Mouse (Mus musculus) hematopoietic multipotent progenitor cell, adult 10-12 weeks (in vitro differentiated cells): ENCODE data around the gene Josd1. TPM values are rescaled to one million over a fixed set of nuclear protein-coding genes. Genes with fewer than 3 reads are reported as not detected.

Source experiments
- polyA plus RNA-seq: library from polyadenylated mRNA; stranded (reverse); fragments of >175 nt; gene quantifications from 2 replicates; pipeline ENCODE4 v1.2.3, GENCODE M21; 2012; ENCODE audit warnings: low replicate concordance

Gene Josd1
- polyA plus RNA-seq, result 11.0 and 24.6 TPM in 2 replicates

DNA sequence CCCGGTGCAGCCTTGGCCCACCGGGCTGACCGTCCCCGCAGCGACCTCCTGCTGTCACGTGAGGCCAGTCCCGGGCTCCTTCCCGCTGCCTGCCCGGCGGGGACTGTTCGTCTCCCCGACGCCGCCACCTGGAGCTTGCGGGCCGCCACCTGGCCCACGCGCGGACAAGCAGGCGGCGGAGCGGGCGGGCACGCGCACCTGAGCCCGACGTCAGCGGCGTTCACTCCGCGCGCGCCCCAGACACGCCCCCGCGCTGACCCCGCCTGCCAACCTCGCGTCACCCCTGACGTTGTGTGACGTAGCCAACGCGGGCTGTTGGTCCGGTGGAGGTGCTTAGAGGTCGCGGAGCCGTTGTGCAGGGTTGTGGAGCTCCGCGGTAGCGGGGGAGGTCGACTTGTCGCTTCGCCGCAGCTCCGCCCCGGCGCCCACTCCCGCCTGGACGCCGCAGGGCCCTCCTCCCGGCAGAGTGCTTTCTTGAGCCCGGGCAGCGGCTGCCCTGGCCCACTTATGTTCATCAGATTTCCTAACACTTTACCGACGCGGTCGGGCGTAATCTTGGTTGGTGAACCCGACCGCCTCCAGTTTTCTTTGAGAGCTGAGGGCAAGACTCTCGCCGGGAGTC is at the start of gene Josd1:
TSS of gene Josd1 (minus strand) at position 274 of the 622 bp plus-strand sequence.

GRCm38 (mm10) chr15:79690426-79691022 is 2.8 kb upstream of the Josd1 start, which contains the start of gene Gtpbp1:
Gtpbp1 (plus strand) TSS chr15:79690845.

GRCm38 (mm10) chr15:79670249-79670971 is 17.3 kb downstream of the Josd1 start, which contains the start of gene Tomm22:
Tomm22 (plus strand) TSS chr15:79670861.

GRCm38 (mm10) chr15:79658531-79659375 is 29.0 kb downstream of the Josd1 start, which contains the start of the genes Fam227a and Cby1:
Fam227a (minus strand) TSS chr15:79658956.
Cby1 (plus strand) TSS chr15:79659199.

Other genes with a start within 250 kb of the Josd1 start
- gene Csnk1e, start 232.4 kb downstream of the Josd1 start, polyA plus RNA-seq, result 35.8 and 87.8 TPM in 2 replicates
- gene Kcnj4, start 182.7 kb downstream of the Josd1 start, polyA plus RNA-seq, result not detected in 2 replicates
- gene Kdelr3, start 171.5 kb downstream of the Josd1 start, polyA plus RNA-seq, result 0.08 TPM in 1 of 2 replicates, not detected in the other
- gene Ddx17, start 141.2 kb downstream of the Josd1 start, polyA plus RNA-seq, result 92.9 and 168 TPM in 2 replicates
- gene Dmc1, start 82.8 kb downstream of the Josd1 start, polyA plus RNA-seq, result not detected in 2 replicates
- 0.11 and 0.62 TPM in 2 replicates for gene Fam227a, start 29.0 kb downstream of the Josd1 start, polyA plus RNA-seq
- gene Cby1, start 28.7 kb downstream of the Josd1 start, polyA plus RNA-seq, result 33.7 and 37.4 TPM in 2 replicates
- 59.5 and 61.4 TPM in 2 replicates for gene Tomm22, start 17.1 kb downstream of the Josd1 start, polyA plus RNA-seq
- 74.4 and 157 TPM in 2 replicates for gene Gtpbp1, start 2.9 kb upstream of the Josd1 start, polyA plus RNA-seq
- gene Sun2, start 54.6 kb upstream of the Josd1 start, polyA plus RNA-seq, result 323 and 388 TPM in 2 replicates
- gene Dnal4, start 89.9 kb upstream of the Josd1 start, polyA plus RNA-seq, result 23.9 and 28.1 TPM in 2 replicates
- 0.74 and 2.1 TPM in 2 replicates for gene Nptxr, start 116.8 kb upstream of the Josd1 start, polyA plus RNA-seq
- gene Npcd, start 146.3 kb upstream of the Josd1 start, polyA plus RNA-seq, result 0.33 and 3.0 TPM in 2 replicates
- 27.1 and 46.2 TPM in 2 replicates for gene Cbx6, start 146.8 kb upstream of the Josd1 start, polyA plus RNA-seq
- 3.6 and 7.4 TPM in 2 replicates for gene Apobec3, start 203.7 kb upstream of the Josd1 start, polyA plus RNA-seq